Mouse (Mus musculus) small intestine, adult 2 months (tissue): Measurements from ENCODE around the gene Sys1. TPM values are rescaled to one million over a fixed set of nuclear protein-coding genes. Genes with fewer than 3 reads are reported as not detected.

Experiments
- H3K27ac ChIP-seq: fragments of 200-500 bp; 2 replicates; pipeline ENCODE4 v1.5.1; 2012; ENCODE audit warnings: low read depth, low read length, control low read depth, inconsistent platforms; ENCODE audit not compliant: insufficient read depth
- H3K27me3 ChIP-seq: fragments of 200-500 bp; 2 replicates; pipeline ENCODE4 v1.6.1; 2012; ENCODE audit warnings: mild to moderate bottlenecking, moderate library complexity, low read length, inconsistent platforms; ENCODE audit not compliant: control insufficient read depth, insufficient read depth
- H3K36me3 ChIP-seq: fragments of 200-500 bp; 2 replicates; pipeline ENCODE4 v1.6.1; 2012; ENCODE audit warnings: mild to moderate bottlenecking, low read length, control low read depth, inconsistent platforms; ENCODE audit not compliant: control insufficient read depth, insufficient read depth
- H3K4me1 ChIP-seq: fragments of 200-500 bp; 2 replicates; pipeline ENCODE4 v1.6.1; 2012; ENCODE audit warnings: low read length, inconsistent platforms, mixed read lengths; ENCODE audit not compliant: control insufficient read depth, insufficient read depth, insufficient read length
- H3K4me3 ChIP-seq: fragments of 200-500 bp; 2 replicates; pipeline ENCODE4 v1.5.1; 2012; ENCODE audit warnings: low read depth, mild to moderate bottlenecking, control low read depth, inconsistent platforms, low read length, moderate library complexity
- CTCF ChIP-seq: fragments of 200-500 bp; IDR thresholded peaks from 2 replicates; pipeline ENCODE4 v1.5.1; 2012; ENCODE audit warnings: low read depth, mild to moderate bottlenecking, control low read depth, inconsistent platforms, low read length, moderate library complexity, mixed read lengths; ENCODE audit not compliant: insufficient replicate concordance, insufficient read length; ENCODE audit errors: extremely low read depth
- POLR2A ChIP-seq: fragments of 200-500 bp; IDR thresholded peaks from 2 replicates; pipeline ENCODE4 v1.6.1; 2012; ENCODE audit warnings: low read depth, mild to moderate bottlenecking, control low read depth, inconsistent platforms, low read length, moderate library complexity
- WGBS: fragments of 180-500 bp; shearing (Covaris S2); methylation state at CpG from one replicate; pipeline ENCODE4 v1.1.7; 2018; 5-methylcytosine and 5-hydroxymethylcytosine counted together
- polyA plus RNA-seq: library from polyadenylated mRNA; depleted of rRNA; stranded (reverse); fragments of >200 nt; gene quantifications from 2 replicates; pipeline ENCODE4 v1.2.3, GENCODE M21; 2012

The Sys1 gene
- polyA plus RNA-seq, 1 experiment, result 276 TPM

DNA sequence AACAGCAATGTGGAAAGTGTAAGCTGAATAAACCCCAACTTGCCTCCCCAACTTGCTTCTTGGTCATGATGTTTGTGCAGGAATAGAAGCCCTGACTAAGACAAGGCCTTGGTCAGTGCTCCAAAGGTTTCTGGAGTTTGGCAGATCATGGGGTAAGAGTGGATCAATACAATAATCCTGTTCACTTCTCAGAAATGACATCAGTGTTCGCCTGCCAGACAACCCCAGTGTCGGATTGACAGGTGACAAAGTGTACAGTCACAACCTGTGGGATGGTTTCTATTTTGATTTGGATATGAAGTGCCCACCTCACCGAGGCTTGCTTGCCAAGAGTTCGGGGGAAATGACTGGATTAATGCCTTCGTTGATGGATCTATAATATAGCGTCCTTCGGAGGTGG is 35.5 kb upstream of the Sys1 start:
- TF ChIP-seq CTCF, result no peak
- no peak for TF ChIP-seq POLR2A
- 39% methylated on average over 7 of the region's 7 CpGs for WGBS
- H3K27ac ChIP-seq, result peak overlapping the region; percentile 73; the same call in 1 of the 2 replicates
- H3K27me3 ChIP-seq, result no peaks in the 10 kb centered on the region
- no peak overlapping the region for H3K4me3 ChIP-seq
- peaks cover 24% of the 10 kb centered on the region for H3K36me3 ChIP-seq
- peaks cover 16% of the 10 kb centered on the region; the same call in 1 of the 2 replicates for H3K4me1 ChIP-seq

DNA sequence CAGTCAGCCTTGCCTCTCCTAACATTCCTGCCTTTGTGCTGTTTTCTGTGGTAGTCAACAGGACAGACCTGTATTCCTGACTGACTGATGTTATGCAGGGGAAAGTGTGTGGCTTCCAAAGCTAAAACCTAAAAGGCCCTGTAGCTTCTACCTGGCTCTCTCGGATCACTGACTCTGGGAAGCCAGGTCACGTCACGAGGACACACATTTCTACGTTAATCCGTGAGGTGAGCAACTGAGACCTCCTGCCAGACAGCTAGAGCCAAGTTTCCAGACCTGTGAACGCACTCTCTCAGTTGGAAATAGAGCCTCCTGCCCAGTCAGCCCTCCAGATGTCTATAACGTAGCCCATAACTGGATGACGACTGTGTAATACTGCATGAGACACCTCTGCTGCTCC is 34.8 kb upstream of the Sys1 start:
- Histone ChIP-seq H3K36me3 (peaks cover 31% of the 10 kb centered on the region), H3K27me3 (no peaks in the 10 kb centered on the region), H3K27ac (peak overlapping the region; percentile 73), H3K4me1 (peaks cover 20% of the 10 kb centered on the region; the same call in 1 of the 2 replicates), H3K4me3 (no peak overlapping the region)
- no peak for TF ChIP-seq POLR2A
- TF ChIP-seq CTCF, result no peak
- WGBS, result 47% methylated on average over 8 of the region's 8 CpGs

DNA sequence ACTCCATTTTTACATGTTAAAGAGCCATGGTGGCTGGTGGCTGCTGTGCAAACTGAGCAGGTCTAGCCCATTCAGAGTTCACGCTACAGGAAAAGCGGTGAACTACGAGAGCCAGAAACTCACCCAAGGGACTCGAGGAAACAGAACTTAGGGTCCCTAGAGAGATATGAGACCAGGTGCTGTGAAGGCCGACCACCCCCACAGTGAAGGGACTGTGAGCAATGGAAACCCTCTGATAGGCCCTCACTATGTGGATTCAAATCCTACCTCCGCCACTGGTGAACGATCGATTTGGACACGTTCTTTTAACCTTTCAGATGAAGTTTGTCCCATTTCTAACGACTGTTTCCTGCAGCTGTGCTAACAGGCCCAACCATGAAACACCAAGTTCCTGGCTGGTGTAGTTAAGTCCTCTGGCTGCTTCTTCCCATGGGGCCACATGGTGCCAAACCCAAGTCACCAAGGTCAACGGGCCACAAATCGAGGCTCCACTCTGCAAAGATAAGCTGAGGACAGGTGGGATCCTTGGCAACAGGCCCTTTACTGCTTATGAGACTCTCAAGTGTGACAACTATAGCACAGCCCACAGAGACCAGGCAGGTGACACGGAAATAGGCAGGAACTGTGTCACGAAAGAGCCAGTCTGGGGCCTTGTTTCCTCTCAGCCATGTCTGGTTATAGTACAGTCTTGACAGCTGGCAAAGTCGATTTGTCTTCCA is 33.9 kb upstream of the Sys1 start:
- Histone ChIP-seq H3K4me1 (peaks cover 20% of the 10 kb centered on the region; the same call in 1 of the 2 replicates), H3K27ac (peak overlapping the region; percentile 73), H3K27me3 (no peaks in the 10 kb centered on the region), H3K4me3 (no peak overlapping the region), H3K36me3 (peaks cover 39% of the 10 kb centered on the region)
- TF ChIP-seq POLR2A (no peak), CTCF (no peak)
- 30% methylated on average over 15 of the region's 15 CpGs for WGBS

DNA sequence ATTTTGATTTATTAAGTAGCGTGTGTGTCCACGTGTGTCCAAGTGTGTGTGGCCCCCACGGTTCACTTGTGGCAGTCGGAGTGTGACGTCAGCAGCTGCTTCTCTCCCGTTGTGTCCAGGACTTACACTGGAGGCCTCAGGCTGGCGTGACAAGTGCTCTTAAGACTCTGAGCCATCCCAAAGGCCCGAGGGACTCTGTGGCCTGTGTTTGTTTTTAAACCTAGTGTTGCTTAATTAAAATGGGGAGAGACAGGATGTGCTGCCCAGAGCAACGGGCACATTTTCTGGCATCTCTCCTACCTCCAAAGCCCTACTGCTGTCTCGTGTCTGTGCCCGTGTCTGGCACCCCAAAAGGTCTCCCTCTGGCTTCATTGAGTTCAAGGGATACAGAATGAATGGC is 33.3 kb upstream of the Sys1 start:
- no peaks in the 10 kb centered on the region for H3K27me3 ChIP-seq
- peaks cover 45% of the 10 kb centered on the region for H3K36me3 ChIP-seq
- 35% methylated on average over 11 of the region's 11 CpGs for WGBS
- peaks cover 19% of the 10 kb centered on the region; the same call in 1 of the 2 replicates for H3K4me1 ChIP-seq
- H3K4me3 ChIP-seq, result no peak overlapping the region
- peak overlapping the region; percentile 73 for H3K27ac ChIP-seq
- TF ChIP-seq POLR2A, result no peak
- TF ChIP-seq CTCF, result no peak

DNA sequence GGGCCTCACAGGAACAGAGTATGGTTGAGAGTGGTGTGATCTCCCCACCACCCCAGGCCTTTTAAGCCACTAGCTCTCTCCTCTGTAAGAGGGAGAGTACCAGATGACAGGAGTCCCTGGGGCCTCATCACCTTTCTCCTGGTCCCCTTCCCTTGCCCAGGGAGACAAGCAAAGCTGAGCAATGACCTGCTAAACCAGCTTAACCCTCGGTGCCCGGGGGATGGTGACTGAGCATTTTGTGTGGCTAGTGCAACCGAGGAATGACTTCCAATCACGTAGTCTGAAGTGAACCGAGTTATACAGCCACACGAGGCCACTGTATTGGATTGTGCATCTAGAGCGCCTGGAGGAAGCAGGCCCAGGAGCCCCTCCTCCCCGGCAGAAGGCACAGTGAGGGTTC is 32.4 kb upstream of the Sys1 start:
- WGBS, result 88% methylated on average over 8 of the region's 8 CpGs
- H3K27ac ChIP-seq, result no peak overlapping the region
- H3K4me1 ChIP-seq, result peaks cover 17% of the 10 kb centered on the region; the same call in 1 of the 2 replicates
- peaks cover 54% of the 10 kb centered on the region for H3K36me3 ChIP-seq
- TF ChIP-seq CTCF, result no peak
- TF ChIP-seq POLR2A, result no peak
- no peaks in the 10 kb centered on the region for H3K27me3 ChIP-seq
- no peak overlapping the region for H3K4me3 ChIP-seq

DNA sequence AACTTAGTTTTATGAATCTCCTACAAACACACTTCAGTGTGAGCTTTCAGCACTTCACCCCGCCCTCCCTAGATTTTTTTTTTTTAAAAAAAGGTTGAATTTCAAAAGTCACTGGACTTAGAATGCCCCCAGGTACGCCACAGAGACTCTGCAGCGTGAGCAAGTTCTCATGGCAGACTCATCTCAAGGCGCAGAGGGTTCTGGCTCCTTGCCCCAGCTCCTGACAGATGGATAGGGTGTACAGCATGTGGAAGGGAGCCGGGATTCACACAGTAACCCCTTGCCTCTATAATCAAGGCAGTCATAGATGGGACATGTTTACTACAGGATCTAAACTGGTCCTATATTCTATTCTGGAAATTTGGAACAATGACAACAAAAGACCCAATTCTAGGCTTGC is 31.4 kb upstream of the Sys1 start:
- no peak overlapping the region for H3K27ac ChIP-seq
- H3K36me3 ChIP-seq, result peaks cover 62% of the 10 kb centered on the region

DNA sequence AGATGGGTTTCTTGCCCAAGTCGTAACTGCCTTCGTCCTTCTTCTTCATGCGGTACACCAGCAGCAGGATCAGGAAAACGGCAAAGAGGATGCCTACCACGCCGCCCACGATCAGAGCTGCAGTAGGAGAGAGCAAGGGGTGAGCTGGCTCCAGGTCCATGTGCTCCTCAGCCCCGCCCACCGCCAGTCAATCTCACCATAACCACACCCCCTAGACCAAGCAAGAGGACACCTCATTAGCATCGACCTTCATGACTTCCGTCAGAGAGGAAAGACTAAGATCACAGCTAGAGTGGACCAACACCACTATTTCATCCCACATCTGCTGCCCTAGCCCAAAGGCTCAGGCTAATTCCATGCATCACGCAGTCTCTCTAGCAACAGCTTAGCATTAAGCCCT is 30.6 kb upstream of the Sys1 start:
- no peaks in the 10 kb centered on the region for H3K27me3 ChIP-seq
- peaks cover 69% of the 10 kb centered on the region for H3K36me3 ChIP-seq
- H3K27ac ChIP-seq, result no peak overlapping the region
- TF ChIP-seq CTCF, result no peak
- no peak for TF ChIP-seq POLR2A
- no peak overlapping the region for H3K4me3 ChIP-seq
- WGBS, result 40% methylated on average over 12 of the region's 12 CpGs
- peaks cover 20% of the 10 kb centered on the region for H3K4me1 ChIP-seq

More for the DNA sequence above, 31.4 kb upstream of the Sys1 start:
- Histone ChIP-seq H3K27me3 (no peaks in the 10 kb centered on the region), H3K4me1 (peaks cover 17% of the 10 kb centered on the region; the same call in 1 of the 2 replicates), H3K4me3 (no peak overlapping the region)
- 88% methylated on average over 5 of the region's 5 CpGs for WGBS
- TF ChIP-seq CTCF (no peak), POLR2A (no peak)
